Mouse (Mus musculus) bone marrow, adult 2 months (tissue): ENCODE measurements at regions not wholly inside any gene's neighbourhood (a gene's known extent, or its start where the extent isn't known, plus 50 kb on each side); places are given as distances from the start of the nearest gene placed in this dataset.

ENCODE experiments used
- CTCF ChIP-seq: fragments of 200-500 bp; IDR thresholded peaks from 2 replicates; pipeline ENCODE4 v1.5.1; 2011; ENCODE audit warnings: low read length, control low read depth; ENCODE audit not compliant: control insufficient read depth, insufficient read depth
- POLR2A ChIP-seq: fragments of 200-500 bp; IDR thresholded peaks from 2 replicates; pipeline ENCODE4 v1.6.1; 2011; ENCODE audit warnings: low read depth, mild to moderate bottlenecking, control low read depth, low read length, borderline replicate concordance; ENCODE audit not compliant: control insufficient read depth

DNA sequence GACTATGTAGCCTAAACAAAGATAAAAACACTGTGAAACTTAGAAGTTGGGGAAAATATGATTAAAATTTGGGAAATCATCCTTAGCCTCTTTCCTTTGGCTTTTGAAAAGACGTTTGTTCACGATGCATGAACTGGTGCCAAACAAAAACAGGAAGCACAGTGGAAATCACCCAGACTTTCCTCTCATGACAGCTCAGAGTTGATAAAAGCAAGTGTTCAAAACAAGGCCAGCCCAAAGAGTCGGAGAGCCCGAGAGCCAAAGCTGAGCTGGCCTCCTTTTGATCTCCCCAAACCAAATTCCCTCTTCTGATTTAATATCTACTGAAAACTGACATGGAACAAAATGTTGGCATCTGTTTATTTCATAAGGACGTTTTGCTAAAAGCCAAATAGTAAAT is 632.1 kb upstream of the Intu start:
- TF ChIP-seq POLR2A = no peak
- TF ChIP-seq CTCF = no peak
